Mouse (Mus musculus) midbrain, embryonic 15.5 days (tissue): ENCODE results near the gene Ralgapa2. TPM values are rescaled to one million over a fixed set of nuclear protein-coding genes. Genes with fewer than 3 reads are reported as not detected.

ENCODE experiments used
- ATAC-seq: fragments of 200-750 bp; cut with Nextera tagmentation; replicated peaks from 2 replicates; pipeline ENCODE4 v1.8.0; 2017; ENCODE audit warnings: moderate TSS enrichment
- H3K27ac ChIP-seq: fragments of 300-500 bp; sonication (generic); 2 replicates; pipeline ENCODE4 v1.5.1; 2015; ENCODE audit warnings: mild to moderate bottlenecking, inconsistent platforms
- H3K27me3 ChIP-seq: fragments of 300-500 bp; sonication (generic); replicated peaks from 2 replicates; pipeline ENCODE4 v1.6.1; 2015; ENCODE audit warnings: inconsistent platforms
- H3K36me3 ChIP-seq: fragments of 300-500 bp; sonication (generic); replicated peaks from 2 replicates; pipeline ENCODE4 v1.6.1; 2015; ENCODE audit warnings: inconsistent platforms
- H3K4me1 ChIP-seq: fragments of 300-500 bp; sonication (generic); 2 replicates; pipeline ENCODE4 v1.6.1; 2015; ENCODE audit warnings: inconsistent platforms
- H3K4me2 ChIP-seq: fragments of 300-500 bp; sonication (generic); 2 replicates; pipeline ENCODE4 v1.6.1; 2015; ENCODE audit warnings: inconsistent platforms, mild to moderate bottlenecking, moderate library complexity
- H3K4me3 ChIP-seq: fragments of 300-500 bp; sonication (generic); 2 replicates; pipeline ENCODE4 v1.5.1; 2015; ENCODE audit warnings: mild to moderate bottlenecking, inconsistent platforms
- H3K9ac ChIP-seq: fragments of 300-500 bp; sonication (generic); 2 replicates; pipeline ENCODE4 v1.6.1; 2015; ENCODE audit warnings: mild to moderate bottlenecking, inconsistent platforms
- H3K9me3 ChIP-seq: fragments of 300-500 bp; sonication (generic); 2 replicates; pipeline ENCODE4 v1.6.1; 2016; ENCODE audit warnings: inconsistent platforms
- WGBS: fragments of 180-500 bp; shearing (Covaris S2); methylation state at CpG from one replicate; pipeline ENCODE4 v1.1.7; 2015; ENCODE audit warnings: mixed read lengths; 5-methylcytosine and 5-hydroxymethylcytosine counted together
- polyA plus RNA-seq: library from polyadenylated mRNA; unstranded; fragments of >200 nt; fragmentation: Nextera tagmentation; extraction: Ambion mirVana; gene quantifications from 2 replicates; pipeline ENCODE4 v1.2.1, GENCODE M21; 2015

Ralgapa2 gene
- polyA plus RNA-seq, 1 experiment from 2014 or later, result 15.1 TPM

GRCm38 (mm10) chr2:146310291-146310690 is 201.9 kb downstream of the Ralgapa2 start:
- no peak overlapping the region for H3K9ac ChIP-seq
- no peak overlapping the region for H3K4me2 ChIP-seq
- H3K4me1 ChIP-seq, result no peaks in the 10 kb centered on the region
- no peaks in the 10 kb centered on the region for H3K36me3 ChIP-seq
- WGBS, result 38% methylated on average over 6 of the region's 6 CpGs
- H3K4me3 ChIP-seq, result no peak overlapping the region
- 0 out of 2 replicates have a peak, but pooled peaks have one; percentile 52 for ATAC-seq
- H3K9me3 ChIP-seq, result no peaks in the 10 kb centered on the region
- H3K27ac ChIP-seq, result no peak overlapping the region
- no peaks in the 10 kb centered on the region for H3K27me3 ChIP-seq

GRCm38 (mm10) chr2:146309413-146309812 is 202.7 kb downstream of the Ralgapa2 start:
- no peaks in the 10 kb centered on the region for H3K36me3 ChIP-seq
- no peak overlapping the region for H3K4me2 ChIP-seq
- no peaks in the 10 kb centered on the region for H3K9me3 ChIP-seq
- H3K27ac ChIP-seq, result no peak overlapping the region
- H3K27me3 ChIP-seq, result no peaks in the 10 kb centered on the region
- no peak for ATAC-seq
- H3K9ac ChIP-seq, result no peak overlapping the region
- no peaks in the 10 kb centered on the region for H3K4me1 ChIP-seq
- 61% methylated on average over 2 of the region's 2 CpGs for WGBS
- no peak overlapping the region for H3K4me3 ChIP-seq

- Histone ChIP-seq H3K9me3 (no peaks in the 10 kb centered on the region), H3K4me2 (no peak overlapping the region), H3K9ac (no peak overlapping the region), H3K4me3 (no peak overlapping the region), H3K27ac (no peak overlapping the region), H3K27me3 (no peaks in the 10 kb centered on the region), H3K4me1 (peaks cover 12% of the 10 kb centered on the region), H3K36me3 (no peaks in the 10 kb centered on the region)
- ATAC-seq, result no peak
- 70% methylated on average over 3 of the region's 3 CpGs for WGBS
Observed at GRCm38 (mm10) chr2:146307060-146307459, 205.1 kb downstream of the Ralgapa2 start.

GRCm38 (mm10) chr2:146302094-146302699 is 209.9 kb downstream of the Ralgapa2 start:
- H3K4me1 ChIP-seq, result peaks cover 28% of the 10 kb centered on the region
- H3K27ac ChIP-seq, result peak overlapping the region; percentile 17; the same call in 1 of the 2 replicates
- H3K27me3 ChIP-seq, result no peaks in the 10 kb centered on the region
- 0 out of 2 replicates have a peak overlapping the region, but pooled peaks have one; percentile 8 for H3K4me2 ChIP-seq
- H3K9ac ChIP-seq, result no peak overlapping the region
- WGBS, result 6% methylated on average over 9 of the region's 9 CpGs
- no peak overlapping the region for H3K4me3 ChIP-seq
- no peaks in the 10 kb centered on the region for H3K9me3 ChIP-seq
- peak; percentile 53 for ATAC-seq
- no peaks in the 10 kb centered on the region for H3K36me3 ChIP-seq

GRCm38 (mm10) chr2:146300500-146301020 is 211.6 kb downstream of the Ralgapa2 start:
- no peaks in the 10 kb centered on the region for H3K27me3 ChIP-seq
- no peak for ATAC-seq
- peak overlapping the region; percentile 51 for H3K27ac ChIP-seq
- 24% methylated on average over 1 of the region's 1 CpGs for WGBS
- no peak overlapping the region for H3K4me3 ChIP-seq
- no peaks in the 10 kb centered on the region for H3K36me3 ChIP-seq
- H3K9ac ChIP-seq, result no peak overlapping the region
- H3K4me1 ChIP-seq, result peaks cover 28% of the 10 kb centered on the region
- no peak overlapping the region for H3K4me2 ChIP-seq
- no peaks in the 10 kb centered on the region for H3K9me3 ChIP-seq

GRCm38 (mm10) chr2:146299841-146300460 is 212.2 kb downstream of the Ralgapa2 start:
- no peaks in the 10 kb centered on the region for H3K27me3 ChIP-seq
- WGBS, result 19% methylated on average over 3 of the region's 3 CpGs
- no peaks in the 10 kb centered on the region for H3K36me3 ChIP-seq
- no peak overlapping the region for H3K4me2 ChIP-seq
- H3K9me3 ChIP-seq, result no peaks in the 10 kb centered on the region
- peak; percentile 55; the same call in 1 of the 2 replicates for ATAC-seq
- no peak overlapping the region for H3K4me3 ChIP-seq
- H3K4me1 ChIP-seq, result peaks cover 28% of the 10 kb centered on the region
- peak overlapping the region; percentile 51 for H3K27ac ChIP-seq
- no peak overlapping the region for H3K9ac ChIP-seq

GRCm38 (mm10) chr2:146293538-146293937 is 218.6 kb downstream of the Ralgapa2 start:
- ATAC-seq, result 0 out of 2 replicates have a peak, but pooled peaks have one; percentile 52
- no peaks in the 10 kb centered on the region for H3K27me3 ChIP-seq
- peak overlapping the region; percentile 12; the same call in 1 of the 2 replicates for H3K27ac ChIP-seq
- no peaks in the 10 kb centered on the region for H3K9me3 ChIP-seq
- no peaks in the 10 kb centered on the region for H3K36me3 ChIP-seq
- WGBS, result 67% methylated on average over 9 of the region's 9 CpGs
- peaks cover 30% of the 10 kb centered on the region for H3K4me1 ChIP-seq
- H3K9ac ChIP-seq, result no peak overlapping the region
- no peak overlapping the region for H3K4me3 ChIP-seq
- no peak overlapping the region for H3K4me2 ChIP-seq

GRCm38 (mm10) chr2:146290871-146291637 is 221.1 kb downstream of the Ralgapa2 start:
- H3K4me2 ChIP-seq, result no peak overlapping the region
- no peaks in the 10 kb centered on the region for H3K27me3 ChIP-seq
- no peak overlapping the region for H3K9ac ChIP-seq

GRCm38 (mm10) chr2:146290366-146290765 is 221.8 kb downstream of the Ralgapa2 start:
- H3K36me3 ChIP-seq, result no peaks in the 10 kb centered on the region
- H3K4me1 ChIP-seq, result peaks cover 30% of the 10 kb centered on the region
- no peaks in the 10 kb centered on the region for H3K27me3 ChIP-seq
- ATAC-seq, result 0 out of 2 replicates have a peak, but pooled peaks have one; percentile 32
- no peak overlapping the region for H3K9ac ChIP-seq
- no peak overlapping the region for H3K4me3 ChIP-seq
- 59% methylated on average over 6 of the region's 6 CpGs for WGBS
- peak overlapping the region; percentile 62 for H3K27ac ChIP-seq
- H3K9me3 ChIP-seq, result no peaks in the 10 kb centered on the region
- H3K4me2 ChIP-seq, result no peak overlapping the region

More at GRCm38 (mm10) chr2:146290871-146291637, 221.1 kb downstream of the Ralgapa2 start:
- H3K4me1 ChIP-seq, result peaks cover 30% of the 10 kb centered on the region
- WGBS, result 7% methylated on average over 14 of the region's 14 CpGs
- peak overlapping the region; percentile 62 for H3K27ac ChIP-seq
- H3K9me3 ChIP-seq, result no peaks in the 10 kb centered on the region
- peak; percentile 93 for ATAC-seq
- no peaks in the 10 kb centered on the region for H3K36me3 ChIP-seq
- no peak overlapping the region for H3K4me3 ChIP-seq

- Histone ChIP-seq H3K9me3 (no peaks in the 10 kb centered on the region), H3K9ac (no peak overlapping the region), H3K36me3 (no peaks in the 10 kb centered on the region), H3K4me1 (peaks cover 30% of the 10 kb centered on the region), H3K27me3 (no peaks in the 10 kb centered on the region), H3K4me3 (no peak overlapping the region), H3K4me2 (no peak overlapping the region), H3K27ac (no peak overlapping the region)
- no peak for ATAC-seq
- 84% methylated on average over 4 of the region's 4 CpGs for WGBS
Observed at GRCm38 (mm10) chr2:146289394-146289793, 222.8 kb downstream of the Ralgapa2 start.

GRCm38 (mm10) chr2:146288326-146288725 is 223.8 kb downstream of the Ralgapa2 start:
- 90% methylated on average over 1 of the region's 1 CpGs for WGBS
- Histone ChIP-seq H3K27me3 (no peaks in the 10 kb centered on the region), H3K4me3 (no peak overlapping the region), H3K27ac (no peak overlapping the region), H3K4me1 (peaks cover 23% of the 10 kb centered on the region), H3K4me2 (no peak overlapping the region), H3K9ac (no peak overlapping the region), H3K9me3 (no peaks in the 10 kb centered on the region), H3K36me3 (no peaks in the 10 kb centered on the region)
- no peak for ATAC-seq

GRCm38 (mm10) chr2:146287531-146287930 is 224.6 kb downstream of the Ralgapa2 start:
- no peak for ATAC-seq
- Histone ChIP-seq H3K4me1 (peaks cover 20% of the 10 kb centered on the region), H3K27me3 (no peaks in the 10 kb centered on the region), H3K27ac (no peak overlapping the region), H3K4me2 (no peak overlapping the region), H3K36me3 (no peaks in the 10 kb centered on the region), H3K4me3 (no peak overlapping the region), H3K9me3 (no peaks in the 10 kb centered on the region), H3K9ac (no peak overlapping the region)
- WGBS, result 76% methylated on average over 6 of the region's 6 CpGs
